Mouse (Mus musculus): ENCODE measurements around the gene Erbb3. TPM values are rescaled to one million over a fixed set of nuclear protein-coding genes. Genes with fewer than 3 reads are reported as not detected.

Gene Erbb3
- total and polyA plus RNA-seq, 3 experiments: 0.29 to 0.39 TPM; not detected in 1

DNA sequence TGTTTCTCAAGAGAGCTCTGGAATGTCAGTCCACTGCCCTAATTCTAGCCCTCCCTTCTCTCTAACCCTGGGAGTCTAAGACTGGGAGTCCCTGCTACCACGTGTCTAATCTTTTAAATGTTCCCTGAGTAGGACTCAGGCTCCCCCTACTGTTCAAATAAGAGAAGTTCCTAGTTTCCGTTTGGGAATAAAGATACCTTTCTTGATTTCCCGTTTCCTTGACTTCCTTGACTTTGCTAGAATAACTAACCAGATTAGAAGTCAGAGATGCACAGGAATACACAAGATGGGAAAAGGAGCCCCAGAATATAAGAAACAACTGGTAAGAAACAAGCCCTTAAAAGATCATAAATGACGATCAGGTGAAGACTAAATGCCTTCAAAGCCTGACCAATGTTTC is 43.1 kb downstream of the Erbb3 start:
- peaks cover 0 to 16% of the 10 kb centered on the region in 2 experiments; a peak in 2 of 4 replicates for H3K4me1 ChIP-seq (ENCODE audit: control insufficient read depth in 1 of 2, insufficient read depth in 2 of 2, low read length in 2 of 2)
- peak; percentile 84 for DNase-seq (ENCODE audit: low read depth, low spot score)

DNA sequence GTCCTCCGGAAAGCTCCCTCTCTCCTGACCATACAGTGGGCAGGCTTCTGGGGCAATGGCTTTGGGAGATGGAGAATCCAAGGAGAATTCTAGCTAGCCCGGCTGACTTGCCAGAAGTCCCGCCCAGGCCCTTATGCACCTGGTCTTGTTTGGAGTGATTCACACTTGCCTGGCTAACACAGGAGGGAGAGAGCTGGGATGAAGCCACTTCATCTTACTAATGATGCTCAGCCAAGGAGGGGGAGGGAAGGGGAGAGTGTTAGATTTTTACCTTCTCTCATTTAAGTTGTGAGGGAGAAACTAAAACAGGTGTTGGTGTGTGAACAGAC is 43.9 kb downstream of the Erbb3 start:
- Histone ChIP-seq H3K79me2 (ENCODE audit: control insufficient read depth, insufficient read depth, low read length, poor library complexity) (peaks cover 18% of the 10 kb centered on the region), H3K9me3 (replicated peaks; ENCODE audit: insufficient read depth, low read length) (no peaks in the 10 kb centered on the region), H3K36me3 (ENCODE audit: control insufficient read depth in 1 of 2, insufficient read depth in 2 of 2, low read length in 2 of 2) (peaks cover 0 to 8% of the 10 kb centered on the region in 2 experiments; a peak in 2 of 4 replicates), H3K4me1 (ENCODE audit: control insufficient read depth in 1 of 2, insufficient read depth in 2 of 2, low read length in 2 of 2) (peaks cover 0 to 16% of the 10 kb centered on the region in 2 experiments; a peak in 2 of 4 replicates), H3K9ac (ENCODE audit: control insufficient read depth, low read depth, low read length, poor library complexity, severe bottlenecking) (no peak overlapping the region), H3K4me3 (ENCODE audit: control insufficient read depth in 1 of 2, insufficient read depth in 1 of 2, low read depth in 2 of 2, low read length in 2 of 2) (no peak overlapping the region), H3K27me3 (ENCODE audit: control insufficient read depth in 1 of 2, insufficient read depth in 2 of 2, low read length in 2 of 2) (no peaks in the 10 kb centered on the region), H3K27ac (ENCODE audit: control insufficient read depth, low read depth, low read length) (no peak overlapping the region)
- no peak for DNase-seq (ENCODE audit: low read depth, low spot score)
- TF ChIP-seq POLR2AphosphoS2 (IDR thresholded peaks at IDR 0.05; ENCODE audit: low read length): no peak
- no peak for TF ChIP-seq RAD21 (IDR thresholded peaks at IDR 0.05; ENCODE audit: low read depth, low read length)
- TF ChIP-seq RCOR1 (IDR thresholded peaks at IDR 0.05; ENCODE audit: low read depth, low read length): no peak

More for the DNA sequence above, 43.1 kb downstream of the Erbb3 start:
- TF ChIP-seq USF1 (IDR thresholded peaks at IDR 0.05; ENCODE audit: low read depth, low read length) (peak; percentile 89), CTCF (IDR thresholded peaks at IDR 0.05 in 2 of 3, conservative IDR thresholded peaks at IDR 0.05 in 1 of 3; ENCODE audit: control insufficient read depth in 1 of 3, insufficient read depth in 1 of 3, low read depth in 2 of 3, low read length in 3 of 3, poor library complexity in 1 of 3, severe bottlenecking in 1 of 3) (peak; percentile 14 to 93 (median 77); a peak in 4 of 6 replicates), TCF12 (IDR thresholded peaks at IDR 0.05; ENCODE audit: low read depth, low read length) (no peak), MYC (IDR thresholded peaks at IDR 0.05; ENCODE audit: low read depth, low read length) (peak; percentile 100), RAD21 (IDR thresholded peaks at IDR 0.05; ENCODE audit: low read depth, low read length) (peak; percentile 90), ZKSCAN1 (IDR thresholded peaks at IDR 0.05; ENCODE audit: low read depth, low read length) (no peak), KAT2A (conservative IDR thresholded peaks at IDR 0.05; ENCODE audit: low read depth, low read length) (no peak), ZC3H11A (IDR thresholded peaks at IDR 0.05; ENCODE audit: low read depth, low read length) (peak; percentile 71), MXI1 (IDR thresholded peaks at IDR 0.05; ENCODE audit: low read depth, low read length) (peak; percentile 99), GATA1 (IDR thresholded peaks at IDR 0.05; ENCODE audit: low read depth, low read length) (peak; percentile 22; the same call in 1 of the 2 replicates), SIN3A (IDR thresholded peaks at IDR 0.05; ENCODE audit: low read length) (peak; percentile 96), ELF1 (IDR thresholded peaks at IDR 0.05; ENCODE audit: low read depth, low read length) (no peak), MAX (IDR thresholded peaks at IDR 0.05; ENCODE audit: low read length) (peak; percentile 96), MAFK (IDR thresholded peaks at IDR 0.05; ENCODE audit: borderline replicate concordance, low read depth, low read length) (no peak), ETS1 (IDR thresholded peaks at IDR 0.05; ENCODE audit: low read depth, low read length) (0 out of 2 replicates have a peak, but pooled peaks have one; percentile 11), HCFC1 (IDR thresholded peaks at IDR 0.05; ENCODE audit: low read depth, low read length) (peak; percentile 65), SMC3 (IDR thresholded peaks at IDR 0.05; ENCODE audit: low read depth, low read length) (peak; percentile 81), POLR2A (IDR thresholded peaks at IDR 0.05; ENCODE audit: control insufficient read depth in 1 of 2, insufficient read depth in 1 of 2, low read depth in 1 of 2, low read length in 2 of 2, poor library complexity in 1 of 2) (peak in 1 of 2 experiments; percentile 37; a peak in 1 of 4 replicates), TBP (IDR thresholded peaks at IDR 0.05; ENCODE audit: low read depth, low read length) (0 out of 2 replicates have a peak, but pooled peaks have one; percentile 39)
- peak overlapping the region; percentile 85 for H3K27ac ChIP-seq (ENCODE audit: control insufficient read depth, low read depth, low read length)
- H3K27me3 ChIP-seq (ENCODE audit: control insufficient read depth in 1 of 2, insufficient read depth in 2 of 2, low read length in 2 of 2): no peaks in the 10 kb centered on the region
- H3K9ac ChIP-seq (ENCODE audit: control insufficient read depth, low read depth, low read length, poor library complexity, severe bottlenecking): peak overlapping the region; percentile 84
- H3K79me2 ChIP-seq (ENCODE audit: control insufficient read depth, insufficient read depth, low read length, poor library complexity): peaks cover 18% of the 10 kb centered on the region
- H3K9me3 ChIP-seq (replicated peaks; ENCODE audit: insufficient read depth, low read length): no peaks in the 10 kb centered on the region
- H3K4me3 ChIP-seq (ENCODE audit: control insufficient read depth in 1 of 2, insufficient read depth in 1 of 2, low read depth in 2 of 2, low read length in 2 of 2): peak overlapping the region; percentile 75 to 96
- peaks cover 0 to 8% of the 10 kb centered on the region in 2 experiments; a peak in 2 of 4 replicates for H3K36me3 ChIP-seq (ENCODE audit: control insufficient read depth in 1 of 2, insufficient read depth in 2 of 2, low read length in 2 of 2)

Measured in MEL (cell line).